Mouse (Mus musculus): ENCODE results near the gene Hsd11b2.
A peak's percentile ranks its signal among the peaks of the same experiment; 100 is the strongest.
"Not testable (repeated sequence)": the region's sequence is repeated elsewhere in the genome, so short reads cannot be mapped to it uniquely, and the experiment has no call there.

Gene Hsd11b2

GRCm38 (mm10) chr8:105550083-105550482, 31.5 kb downstream of the Hsd11b2 start:
- H3K4me3 ChIP-seq (replicated peaks; ENCODE audit: low read length) = no peak overlapping the region
- no peaks in the 10 kb centered on the region for H3K27me3 ChIP-seq (ENCODE audit: insufficient read depth, low read length)
- no peaks in the 10 kb centered on the region for H3K9me3 ChIP-seq (ENCODE audit: low read length)
- H3K36me3 ChIP-seq (ENCODE audit: insufficient read depth, low read length) = peaks cover 21% of the 10 kb centered on the region; the same call in 1 of the 2 replicates
- H3K4me1 ChIP-seq (replicated peaks; ENCODE audit: low read depth, low read length) = peaks cover 12% of the 10 kb centered on the region
- TF ChIP-seq POU5F1 (IDR thresholded peaks at IDR 0.05; ENCODE audit: borderline replicate concordance, low read length) = no peak
- TF ChIP-seq NANOG (IDR thresholded peaks at IDR 0.05; ENCODE audit: borderline replicate concordance, low read length) = no peak
- no peak for TF ChIP-seq CTCF (conservative IDR thresholded peaks at IDR 0.05; ENCODE audit: low read length)

GRCm38 (mm10) chr8:105552032-105552431, 33.5 kb downstream of the Hsd11b2 start:
- Histone ChIP-seq H3K9me3 (ENCODE audit: low read length) (no peaks in the 10 kb centered on the region), H3K4me3 (replicated peaks; ENCODE audit: low read length) (no peak overlapping the region), H3K36me3 (ENCODE audit: insufficient read depth, low read length) (peaks cover 21% of the 10 kb centered on the region; the same call in 1 of the 2 replicates), H3K4me1 (replicated peaks; ENCODE audit: low read depth, low read length) (peaks cover 23% of the 10 kb centered on the region), H3K27me3 (ENCODE audit: insufficient read depth, low read length) (no peaks in the 10 kb centered on the region)
- no peak for TF ChIP-seq NANOG (IDR thresholded peaks at IDR 0.05; ENCODE audit: borderline replicate concordance, low read length)

- TF ChIP-seq NANOG (IDR thresholded peaks at IDR 0.05; ENCODE audit: borderline replicate concordance, low read length) = no peak
- TF ChIP-seq CTCF (conservative IDR thresholded peaks at IDR 0.05; ENCODE audit: low read length) = no peak
- TF ChIP-seq POU5F1 (IDR thresholded peaks at IDR 0.05; ENCODE audit: borderline replicate concordance, low read length) = no peak
- H3K36me3 ChIP-seq (ENCODE audit: insufficient read depth, low read length) = peaks cover 21% of the 10 kb centered on the region; the same call in 1 of the 2 replicates
- H3K4me1 ChIP-seq (replicated peaks; ENCODE audit: low read depth, low read length) = peaks cover 23% of the 10 kb centered on the region
- no peaks in the 10 kb centered on the region for H3K9me3 ChIP-seq (ENCODE audit: low read length)
- no peak overlapping the region for H3K4me3 ChIP-seq (replicated peaks; ENCODE audit: low read length)
- H3K27me3 ChIP-seq (ENCODE audit: insufficient read depth, low read length) = no peaks in the 10 kb centered on the region
Measured at GRCm38 (mm10) chr8:105552824-105553223, 34.3 kb downstream of the Hsd11b2 start.

GRCm38 (mm10) chr8:105554087-105554486, 35.5 kb downstream of the Hsd11b2 start:
- no peak overlapping the region for H3K4me3 ChIP-seq (replicated peaks; ENCODE audit: low read length)
- TF ChIP-seq NANOG (IDR thresholded peaks at IDR 0.05; ENCODE audit: borderline replicate concordance, low read length) (no peak), CTCF (conservative IDR thresholded peaks at IDR 0.05; ENCODE audit: low read length) (peak; percentile 57)
- H3K36me3 ChIP-seq (ENCODE audit: insufficient read depth, low read length) = peaks cover 28% of the 10 kb centered on the region
- H3K4me1 ChIP-seq (replicated peaks; ENCODE audit: low read depth, low read length) = peaks cover 23% of the 10 kb centered on the region
- no peaks in the 10 kb centered on the region for H3K9me3 ChIP-seq (ENCODE audit: low read length)
- no peaks in the 10 kb centered on the region for H3K27me3 ChIP-seq (ENCODE audit: insufficient read depth, low read length)

DNA sequence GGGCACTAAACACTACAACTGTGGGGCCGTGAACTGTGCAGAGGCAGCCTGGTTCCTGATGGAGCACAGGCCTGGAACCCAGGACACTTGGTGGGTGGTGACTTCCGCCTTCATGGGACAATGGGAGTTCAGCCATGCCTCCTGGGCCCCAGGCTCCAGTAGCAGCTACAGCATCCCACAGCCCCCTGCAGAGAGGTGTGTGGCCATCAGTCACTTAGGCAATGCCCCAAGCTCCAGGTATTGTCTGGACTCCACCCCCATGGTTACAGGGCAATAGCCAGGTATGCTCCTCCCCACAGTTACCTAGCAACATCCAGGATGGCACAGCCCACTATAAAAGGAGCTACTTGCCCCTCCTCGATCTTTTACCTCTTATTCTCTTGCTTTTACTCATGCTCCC, 36.7 kb downstream of the Hsd11b2 start:
- Histone ChIP-seq H3K9me3 (ENCODE audit: low read length) (no peaks in the 10 kb centered on the region), H3K36me3 (ENCODE audit: insufficient read depth, low read length) (peaks cover 28% of the 10 kb centered on the region), H3K4me1 (replicated peaks; ENCODE audit: low read depth, low read length) (peaks cover 23% of the 10 kb centered on the region), H3K4me3 (replicated peaks; ENCODE audit: low read length) (no peak overlapping the region; the same call in 1 of the 2 replicates), H3K27me3 (ENCODE audit: insufficient read depth, low read length) (no peaks in the 10 kb centered on the region)
- TF ChIP-seq POU5F1 (IDR thresholded peaks at IDR 0.05; ENCODE audit: borderline replicate concordance, low read length) (no peak), CTCF (conservative IDR thresholded peaks at IDR 0.05; ENCODE audit: low read length) (no peak), NANOG (IDR thresholded peaks at IDR 0.05; ENCODE audit: borderline replicate concordance, low read length) (no peak)

- H3K4me1 ChIP-seq (replicated peaks; ENCODE audit: low read depth, low read length) = peaks cover 23% of the 10 kb centered on the region
- no peaks in the 10 kb centered on the region for H3K9me3 ChIP-seq (ENCODE audit: low read length)
- H3K4me3 ChIP-seq (replicated peaks; ENCODE audit: low read length) = no peak overlapping the region
- TF ChIP-seq CTCF (conservative IDR thresholded peaks at IDR 0.05; ENCODE audit: low read length) = no peak
- TF ChIP-seq NANOG (IDR thresholded peaks at IDR 0.05; ENCODE audit: borderline replicate concordance, low read length) = no peak
- TF ChIP-seq POU5F1 (IDR thresholded peaks at IDR 0.05; ENCODE audit: borderline replicate concordance, low read length) = no peak
- peaks cover 21% of the 10 kb centered on the region for H3K36me3 ChIP-seq (ENCODE audit: insufficient read depth, low read length)
- peaks cover 10% of the 10 kb centered on the region for H3K27me3 ChIP-seq (ENCODE audit: insufficient read depth, low read length)
Measured at GRCm38 (mm10) chr8:105562863-105563262, 44.3 kb downstream of the Hsd11b2 start.

DNA sequence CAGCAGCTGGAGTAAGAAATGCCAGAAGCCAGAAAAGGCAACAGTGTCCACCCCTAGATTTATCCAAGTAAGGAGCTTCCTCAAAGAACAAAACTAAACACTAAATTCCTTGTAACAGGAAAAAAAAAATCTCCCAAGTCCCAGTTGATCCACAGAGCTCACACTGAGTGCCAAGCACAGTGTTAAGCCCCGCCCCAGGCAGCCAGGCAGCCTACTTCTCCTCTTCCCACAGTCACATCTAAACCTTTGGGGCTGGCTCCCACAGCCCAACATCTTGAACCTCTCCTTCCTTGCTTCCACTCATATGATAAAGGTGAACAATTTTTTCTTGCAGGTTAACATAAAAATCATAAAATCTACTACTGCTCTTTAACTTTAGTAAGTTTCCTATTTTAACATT, 45.3 kb downstream of the Hsd11b2 start:
- no peaks in the 10 kb centered on the region for H3K9me3 ChIP-seq (ENCODE audit: low read length)
- peaks cover 30% of the 10 kb centered on the region for H3K4me1 ChIP-seq (replicated peaks; ENCODE audit: low read depth, low read length)
- no peak overlapping the region for H3K4me3 ChIP-seq (replicated peaks; ENCODE audit: low read length)
- peaks cover 18% of the 10 kb centered on the region for H3K36me3 ChIP-seq (ENCODE audit: insufficient read depth, low read length)
- peaks cover 10% of the 10 kb centered on the region for H3K27me3 ChIP-seq (ENCODE audit: insufficient read depth, low read length)
- no peak for TF ChIP-seq POU5F1 (IDR thresholded peaks at IDR 0.05; ENCODE audit: borderline replicate concordance, low read length)
- TF ChIP-seq NANOG (IDR thresholded peaks at IDR 0.05; ENCODE audit: borderline replicate concordance, low read length) = no peak
- no peak for TF ChIP-seq CTCF (conservative IDR thresholded peaks at IDR 0.05; ENCODE audit: low read length)

GRCm38 (mm10) chr8:105564573-105565229, 46.1 kb downstream of the Hsd11b2 start:
- Histone ChIP-seq H3K4me1 (replicated peaks; ENCODE audit: low read depth, low read length) (peaks cover 32% of the 10 kb centered on the region), H3K27me3 (ENCODE audit: insufficient read depth, low read length) (peaks cover 10% of the 10 kb centered on the region), H3K4me3 (replicated peaks; ENCODE audit: low read length) (peak overlapping the region; percentile 91), H3K36me3 (ENCODE audit: insufficient read depth, low read length) (peaks cover 19% of the 10 kb centered on the region)
- H3K9me3 ChIP-seq (ENCODE audit: low read length) = not testable (repeated sequence)

GRCm38 (mm10) chr8:105565401-105565881, 46.9 kb downstream of the Hsd11b2 start:
- Histone ChIP-seq H3K4me1 (replicated peaks; ENCODE audit: low read depth, low read length) (peaks cover 37% of the 10 kb centered on the region), H3K36me3 (ENCODE audit: insufficient read depth, low read length) (peaks cover 13% of the 10 kb centered on the region; the same call in 1 of the 2 replicates), H3K9me3 (ENCODE audit: low read length) (no peaks in the 10 kb centered on the region), H3K4me3 (replicated peaks; ENCODE audit: low read length) (peak overlapping the region; percentile 91), H3K27me3 (ENCODE audit: insufficient read depth, low read length) (peaks cover 10% of the 10 kb centered on the region)
- TF ChIP-seq CTCF (conservative IDR thresholded peaks at IDR 0.05; ENCODE audit: low read length) = no peak

All from E14TG2a.4 (cell line).